Mouse (Mus musculus) heart, embryonic 11.5 days (tissue): ENCODE results near the gene Tnr. TPM values are rescaled to one million over a fixed set of nuclear protein-coding genes. Genes with fewer than 3 reads are reported as not detected.

Source experiments
- ATAC-seq: fragments of 200-750 bp; cut with Nextera tagmentation; replicated peaks from 2 replicates; pipeline ENCODE4 v1.8.0; 2017; ENCODE audit warnings: moderate library complexity; ENCODE audit not compliant: insufficient number of reproducible peaks, low FRiP score, low TSS enrichment
- H3K27ac ChIP-seq: fragments of 300-500 bp; sonication (generic); 2 replicates; pipeline ENCODE4 v1.5.1; 2014; ENCODE audit warnings: mild to moderate bottlenecking, low read depth, low read length
- H3K27me3 ChIP-seq: fragments of 300-500 bp; sonication (generic); 2 replicates; pipeline ENCODE4 v1.6.1; 2014; ENCODE audit warnings: mild to moderate bottlenecking, low read length, mixed read lengths; ENCODE audit not compliant: control insufficient read depth, insufficient read depth
- H3K36me3 ChIP-seq: fragments of 300-500 bp; sonication (generic); 2 replicates; pipeline ENCODE4 v1.6.1; 2014; ENCODE audit warnings: mild to moderate bottlenecking, low read length, moderate library complexity, mixed read lengths; ENCODE audit not compliant: control insufficient read depth, insufficient read depth
- H3K4me1 ChIP-seq: fragments of 300-500 bp; sonication (generic); 2 replicates; pipeline ENCODE4 v1.6.1; 2014; ENCODE audit warnings: low read length; ENCODE audit not compliant: control insufficient read depth, insufficient read depth
- H3K4me2 ChIP-seq: fragments of 300-500 bp; sonication (generic); 2 replicates; pipeline ENCODE4 v1.6.1; 2014; ENCODE audit warnings: mild to moderate bottlenecking, moderate library complexity
- H3K4me3 ChIP-seq: fragments of 300-500 bp; sonication (generic); 2 replicates; pipeline ENCODE4 v1.5.1; 2014; ENCODE audit warnings: low read depth, low read length
- H3K9ac ChIP-seq: fragments of 300-500 bp; sonication (generic); 2 replicates; pipeline ENCODE4 v1.6.1; 2014; ENCODE audit warnings: mild to moderate bottlenecking, low read depth, low read length, moderate library complexity
- H3K9me3 ChIP-seq: fragments of 300-500 bp; sonication (generic); replicated peaks from 2 replicates; pipeline ENCODE4 v1.6.1; 2016; ENCODE audit warnings: low read length; ENCODE audit not compliant: control insufficient read depth
- WGBS: fragments of 180-500 bp; shearing (Covaris S2); extraction: QIAGEN DNeasy Blood & Tissue Kit; methylation state at CpG from one replicate; pipeline ENCODE4 v1.1.7; 2014; ENCODE audit not compliant: insufficient replicate concordance; 5-methylcytosine and 5-hydroxymethylcytosine counted together
- polyA plus RNA-seq: library from polyadenylated mRNA; unstranded; fragments of >200 nt; fragmentation: Nextera tagmentation; extraction: Ambion mirVana; gene quantifications from 2 replicates; pipeline ENCODE4 v1.2.1, GENCODE M21; 2014

The Tnr gene
- polyA plus RNA-seq, 1 experiment from 2014 or later = 0.33 TPM

DNA sequence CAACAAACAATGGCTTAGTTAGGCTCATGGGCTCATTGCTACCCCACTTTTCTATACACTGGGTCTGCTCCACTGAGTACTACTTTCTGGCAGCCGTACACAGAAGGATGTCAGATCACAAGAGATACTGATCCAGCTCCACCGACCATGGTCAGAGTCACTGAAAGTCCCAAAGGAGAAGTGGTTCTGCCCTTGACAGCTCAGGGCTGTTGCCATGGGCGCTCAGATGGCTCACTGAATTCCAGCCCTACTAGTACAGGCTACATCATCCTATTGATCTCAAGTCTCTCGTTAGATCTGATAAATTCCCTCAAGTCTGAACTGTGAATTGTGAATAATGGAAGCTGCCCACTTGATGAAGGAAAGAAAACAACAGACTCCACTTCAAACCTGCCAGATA lies 207.3 kb downstream of the Tnr start:
- Histone ChIP-seq H3K27ac (no peak overlapping the region), H3K4me2 (no peak overlapping the region), H3K27me3 (no peaks in the 10 kb centered on the region), H3K36me3 (no peaks in the 10 kb centered on the region), H3K9ac (no peak overlapping the region), H3K4me1 (no peaks in the 10 kb centered on the region), H3K4me3 (no peak overlapping the region), H3K9me3 (no peaks in the 10 kb centered on the region)
- WGBS = 42% methylated on average over 4 of the region's 4 CpGs
- ATAC-seq = no peak

DNA sequence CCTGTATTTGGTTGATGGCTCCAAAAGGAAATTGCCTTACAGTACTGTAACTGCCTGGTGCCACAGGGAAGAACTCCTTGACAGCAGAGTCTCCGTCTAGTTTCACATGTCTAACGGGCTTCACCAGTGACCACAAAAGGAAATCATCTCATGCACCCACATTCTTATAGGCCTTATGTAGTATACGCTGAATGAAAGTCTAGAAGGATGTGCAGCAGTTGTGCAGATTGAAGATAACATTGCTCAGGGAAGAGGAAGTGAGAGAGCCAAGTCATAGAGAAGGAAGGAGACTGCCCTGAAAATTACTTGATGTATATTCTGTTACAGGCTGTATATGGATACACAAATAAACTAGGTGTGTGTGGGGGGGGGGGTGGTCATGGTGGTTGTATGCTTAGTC lies 211.5 kb downstream of the Tnr start:
- WGBS = 72% methylated on average over 3 of the region's 3 CpGs
- no peaks in the 10 kb centered on the region for H3K4me1 ChIP-seq
- H3K36me3 ChIP-seq = no peaks in the 10 kb centered on the region
- H3K4me3 ChIP-seq = no peak overlapping the region
- H3K4me2 ChIP-seq = no peak overlapping the region
- ATAC-seq = no peak
- H3K27ac ChIP-seq = no peak overlapping the region
- no peaks in the 10 kb centered on the region for H3K9me3 ChIP-seq
- no peaks in the 10 kb centered on the region for H3K27me3 ChIP-seq
- no peak overlapping the region for H3K9ac ChIP-seq

DNA sequence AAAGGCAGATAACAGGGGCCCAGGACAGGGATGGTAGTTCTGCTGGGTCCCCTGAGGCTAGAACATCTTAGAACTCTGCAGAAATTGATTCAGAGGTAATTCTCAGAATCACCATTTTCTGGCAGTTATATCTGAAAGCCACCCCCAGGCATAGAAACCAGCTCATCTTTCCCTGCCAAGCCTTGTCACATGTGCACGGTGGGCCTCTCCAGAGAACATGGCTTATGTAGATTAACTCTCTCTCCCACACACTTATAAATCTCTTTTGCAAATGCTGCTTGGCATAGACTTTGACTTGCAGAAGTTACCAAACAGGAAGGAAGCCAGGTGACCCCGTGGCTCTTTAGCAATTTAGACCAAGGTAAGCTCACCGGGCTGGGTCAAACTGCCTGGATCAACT lies 215.9 kb downstream of the Tnr start:
- H3K4me3 ChIP-seq = no peak overlapping the region
- ATAC-seq = no peak
- WGBS = 67% methylated on average over 3 of the region's 3 CpGs
- H3K9ac ChIP-seq = no peak overlapping the region
- no peaks in the 10 kb centered on the region for H3K9me3 ChIP-seq
- no peaks in the 10 kb centered on the region for H3K4me1 ChIP-seq
- no peaks in the 10 kb centered on the region for H3K27me3 ChIP-seq
- H3K4me2 ChIP-seq = no peak overlapping the region
- no peak overlapping the region for H3K27ac ChIP-seq
- H3K36me3 ChIP-seq = no peaks in the 10 kb centered on the region

DNA sequence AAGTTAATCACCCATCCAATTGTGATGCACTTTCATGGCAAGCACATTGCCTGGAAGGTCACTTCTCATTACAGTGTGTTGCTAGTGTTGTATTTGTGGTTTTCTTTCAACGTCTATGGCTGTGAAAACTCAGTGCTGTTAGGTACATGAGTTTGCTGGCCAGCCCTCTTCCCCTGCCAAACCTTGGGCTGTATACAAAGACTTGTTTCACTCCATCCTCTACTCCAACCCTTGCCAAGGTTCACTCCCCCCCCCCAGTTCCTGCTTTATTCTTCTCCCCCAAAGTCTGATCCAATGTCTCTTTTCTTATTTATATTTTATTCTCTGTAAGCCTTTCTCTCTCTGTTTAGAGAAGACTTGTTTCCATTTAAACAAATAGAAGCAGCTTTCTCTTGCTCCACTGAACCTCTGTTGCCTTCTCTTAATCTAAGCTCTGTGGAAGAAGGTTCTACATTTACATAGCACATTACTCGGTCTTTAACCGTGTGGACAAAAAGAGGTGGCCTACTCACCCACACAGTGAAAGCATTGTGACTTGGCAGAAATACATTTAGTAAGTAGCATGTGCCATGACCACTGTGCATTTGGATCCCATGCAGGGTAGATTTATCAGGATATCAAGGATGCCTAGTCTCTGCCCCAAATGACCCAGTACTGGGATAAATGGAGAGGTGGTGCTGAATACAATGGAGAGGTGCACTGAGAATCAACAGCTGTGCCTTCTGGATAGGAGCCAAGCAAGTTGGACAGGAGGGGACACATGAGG lies 217.9 kb downstream of the Tnr start:
- WGBS = 74% methylated on average over 3 of the region's 3 CpGs

GRCm38 (mm10) chr1:159742003-159742274 lies 218.4 kb downstream of the Tnr start:
- 64% methylated on average over 3 of the region's 3 CpGs for WGBS
- no peak for ATAC-seq
- H3K4me1 ChIP-seq = no peaks in the 10 kb centered on the region

More for the DNA sequence above, 217.9 kb downstream of the Tnr start:
- H3K9ac ChIP-seq = no peak overlapping the region
- H3K4me2 ChIP-seq = no peak overlapping the region
- no peaks in the 10 kb centered on the region for H3K27me3 ChIP-seq
- no peaks in the 10 kb centered on the region for H3K9me3 ChIP-seq
- no peaks in the 10 kb centered on the region for H3K4me1 ChIP-seq
- H3K27ac ChIP-seq = no peak overlapping the region
- no peak for ATAC-seq
- H3K36me3 ChIP-seq = no peaks in the 10 kb centered on the region
- H3K4me3 ChIP-seq = no peak overlapping the region

DNA sequence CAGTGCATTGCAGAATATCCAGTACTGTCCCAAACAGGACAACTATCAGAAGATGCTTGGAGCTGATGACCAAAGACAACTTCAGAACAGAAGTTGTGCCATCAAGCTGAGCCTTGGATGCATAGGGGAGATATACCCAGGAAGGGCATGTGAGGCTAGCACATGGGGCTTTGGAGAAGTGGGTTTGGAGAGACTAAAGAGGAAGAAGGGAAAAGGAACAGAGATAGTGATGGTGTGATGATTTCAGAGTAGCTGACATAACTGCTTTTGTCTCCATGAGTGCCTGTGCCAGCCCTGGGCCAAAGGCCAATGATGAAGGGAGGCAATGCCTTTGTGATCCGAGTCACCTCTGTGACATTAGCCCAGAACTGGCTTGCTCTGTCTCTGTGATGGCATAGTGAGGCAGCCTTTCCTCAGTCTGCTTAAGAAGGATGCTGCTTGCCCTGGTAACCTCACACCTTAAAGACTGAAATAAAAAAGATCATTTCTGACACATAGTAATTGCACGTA lies 220.2 kb downstream of the Tnr start:
- Histone ChIP-seq H3K4me1 (no peaks in the 10 kb centered on the region), H3K36me3 (no peaks in the 10 kb centered on the region), H3K27me3 (no peaks in the 10 kb centered on the region), H3K9ac (no peak overlapping the region), H3K4me3 (no peak overlapping the region), H3K4me2 (no peak overlapping the region), H3K9me3 (no peaks in the 10 kb centered on the region), H3K27ac (no peak overlapping the region)
- ATAC-seq = no peak
- 93% methylated on average over 2 of the region's 2 CpGs for WGBS

More at GRCm38 (mm10) chr1:159742003-159742274, 218.4 kb downstream of the Tnr start:
- Histone ChIP-seq H3K4me3 (no peak overlapping the region), H3K27ac (no peak overlapping the region), H3K4me2 (no peak overlapping the region), H3K36me3 (no peaks in the 10 kb centered on the region), H3K9me3 (no peaks in the 10 kb centered on the region), H3K9ac (no peak overlapping the region), H3K27me3 (no peaks in the 10 kb centered on the region)

DNA sequence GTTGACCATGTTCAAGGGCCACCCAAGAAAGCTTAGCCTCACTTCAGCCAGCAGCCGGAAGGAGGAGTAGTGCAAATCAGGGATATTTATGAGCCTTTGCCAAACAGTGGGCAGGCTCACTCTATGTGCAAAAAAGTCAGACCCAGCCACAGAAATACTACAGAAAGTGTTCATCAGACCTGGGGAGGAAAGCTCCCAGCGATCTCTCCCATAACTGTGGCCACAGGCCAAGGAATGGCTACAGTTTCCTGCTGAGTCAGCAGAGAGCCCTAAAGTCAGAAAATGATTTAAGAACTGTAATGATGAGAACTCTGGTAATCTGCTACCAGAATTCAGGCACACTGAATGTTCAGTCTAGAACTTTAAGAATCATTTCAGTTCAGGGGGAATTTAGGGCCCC lies 221.7 kb downstream of the Tnr start:
- ATAC-seq = no peak
- H3K27ac ChIP-seq = no peak overlapping the region
- H3K9ac ChIP-seq = no peak overlapping the region
- no peaks in the 10 kb centered on the region for H3K36me3 ChIP-seq
- no peak overlapping the region for H3K4me2 ChIP-seq
- H3K4me3 ChIP-seq = no peak overlapping the region
- no peaks in the 10 kb centered on the region for H3K4me1 ChIP-seq
- H3K9me3 ChIP-seq = no peaks in the 10 kb centered on the region
- no peaks in the 10 kb centered on the region for H3K27me3 ChIP-seq
- 74% methylated on average over 2 of the region's 2 CpGs for WGBS

- H3K27me3 ChIP-seq = no peaks in the 10 kb centered on the region
- no peak for ATAC-seq
- no peak overlapping the region for H3K4me2 ChIP-seq
- no peaks in the 10 kb centered on the region for H3K36me3 ChIP-seq
- no peak overlapping the region for H3K9ac ChIP-seq
- no peak overlapping the region for H3K4me3 ChIP-seq
- no peaks in the 10 kb centered on the region for H3K9me3 ChIP-seq
- 67% methylated on average over 7 of the region's 7 CpGs for WGBS
- H3K27ac ChIP-seq = no peak overlapping the region
- no peaks in the 10 kb centered on the region for H3K4me1 ChIP-seq
Observed at GRCm38 (mm10) chr1:159747969-159748368, 224.4 kb downstream of the Tnr start.

DNA sequence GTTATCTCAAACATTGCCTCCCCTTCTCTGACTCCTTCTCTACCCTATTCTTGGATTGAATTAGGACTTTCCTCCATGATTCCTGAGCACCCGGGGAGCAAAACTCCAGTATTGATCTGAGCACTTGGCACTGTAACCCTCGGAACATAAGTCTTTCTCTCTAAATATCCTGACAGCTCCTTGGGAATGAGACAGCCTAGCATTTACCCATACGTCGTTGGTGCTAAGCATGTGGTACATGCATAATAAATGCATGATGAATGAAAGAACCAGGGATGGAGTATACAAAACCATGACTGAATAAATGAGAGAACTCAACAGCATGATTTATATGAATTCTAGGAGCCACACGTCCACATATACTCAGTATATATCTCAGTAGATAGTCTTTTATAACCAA lies 226.8 kb downstream of the Tnr start:
- no peak for ATAC-seq
- H3K9ac ChIP-seq = no peak overlapping the region
- no peaks in the 10 kb centered on the region for H3K27me3 ChIP-seq
- no peaks in the 10 kb centered on the region for H3K4me1 ChIP-seq
- 65% methylated on average over 5 of the region's 5 CpGs for WGBS
- no peak overlapping the region for H3K4me3 ChIP-seq
- no peaks in the 10 kb centered on the region for H3K36me3 ChIP-seq
- H3K27ac ChIP-seq = no peak overlapping the region
- H3K9me3 ChIP-seq = no peaks in the 10 kb centered on the region
- H3K4me2 ChIP-seq = no peak overlapping the region
